Mouse (Mus musculus): ENCODE data around the gene Lrrc75b. TPM values are rescaled to one million over a fixed set of nuclear protein-coding genes. Genes with fewer than 3 reads are reported as not detected.
A peak's percentile ranks its signal among the peaks of the same experiment; 100 is the strongest.

Gene Lrrc75b
- polyA plus RNA-seq, 1 experiment from 2014 or later = 1.0 TPM

GRCm38 (mm10) chr10:75517073-75517757, 42.9 kb downstream of the Lrrc75b start, which contains the start of gene Snrpd3:
Gene Snrpd3 (plus strand): TSS chr10:75517551.
- ATAC-seq (replicated peaks; ENCODE audit: insufficient number of reproducible peaks, low FRiP score, low TSS enrichment) = peak; percentile 97
- H3K4me3 ChIP-seq (ENCODE audit: low read depth, low read length) = peak within 1 kb of the TSS; percentile 93
- peak within 1 kb of the TSS; percentile 89 for H3K27ac ChIP-seq (ENCODE audit: low read depth, low read length)
- 1% methylated on average over 36 of the region's 52 CpGs for WGBS (ENCODE audit: insufficient replicate concordance)
- H3K9me3 ChIP-seq (replicated peaks; ENCODE audit: control insufficient read depth, low read length) = no peaks in the 10 kb centered on the region
- peaks cover 13% of the 10 kb centered on the region for H3K36me3 ChIP-seq (ENCODE audit: control insufficient read depth, insufficient read depth, low read length)
- peak within 1 kb of the TSS; percentile 94 for H3K9ac ChIP-seq (ENCODE audit: low read depth, low read length)
- H3K4me2 ChIP-seq = peak within 1 kb of the TSS; percentile 88
- H3K4me1 ChIP-seq (ENCODE audit: control insufficient read depth, insufficient read depth, low read length) = peaks cover 29% of the 10 kb centered on the region
- no peaks in the 10 kb centered on the region for H3K27me3 ChIP-seq (ENCODE audit: control insufficient read depth, insufficient read depth, low read length)

GRCm38 (mm10) chr10:75516724-75517072, 43.4 kb downstream of the Lrrc75b start:
- ATAC-seq (replicated peaks; ENCODE audit: insufficient number of reproducible peaks, low FRiP score, low TSS enrichment) = no peak
- Histone ChIP-seq H3K4me1 (ENCODE audit: control insufficient read depth, insufficient read depth, low read length) (peaks cover 29% of the 10 kb centered on the region), H3K36me3 (ENCODE audit: control insufficient read depth, insufficient read depth, low read length) (peaks cover 17% of the 10 kb centered on the region), H3K4me3 (ENCODE audit: low read depth, low read length) (peak overlapping the region; percentile 93), H3K9ac (ENCODE audit: low read depth, low read length) (peak overlapping the region; percentile 94), H3K4me2 (peak overlapping the region; percentile 88), H3K27ac (ENCODE audit: low read depth, low read length) (peak overlapping the region; percentile 89), H3K27me3 (ENCODE audit: control insufficient read depth, insufficient read depth, low read length) (no peaks in the 10 kb centered on the region), H3K9me3 (replicated peaks; ENCODE audit: control insufficient read depth, low read length) (no peaks in the 10 kb centered on the region)
- 1% methylated on average over 12 of the region's 12 CpGs for WGBS (ENCODE audit: insufficient replicate concordance)

GRCm38 (mm10) chr10:75516038-75516723, 43.9 kb downstream of the Lrrc75b start:
- Histone ChIP-seq H3K9me3 (replicated peaks; ENCODE audit: control insufficient read depth, low read length) (no peaks in the 10 kb centered on the region), H3K27ac (ENCODE audit: low read depth, low read length) (peak overlapping the region; percentile 89), H3K9ac (ENCODE audit: low read depth, low read length) (peak overlapping the region; percentile 94), H3K36me3 (ENCODE audit: control insufficient read depth, insufficient read depth, low read length) (peaks cover 16% of the 10 kb centered on the region), H3K4me3 (ENCODE audit: low read depth, low read length) (peak overlapping the region; percentile 93), H3K27me3 (ENCODE audit: control insufficient read depth, insufficient read depth, low read length) (no peaks in the 10 kb centered on the region), H3K4me1 (ENCODE audit: control insufficient read depth, insufficient read depth, low read length) (peaks cover 26% of the 10 kb centered on the region), H3K4me2 (peak overlapping the region; percentile 88)
- WGBS (ENCODE audit: insufficient replicate concordance) = 23% methylated on average over 8 of the region's 8 CpGs
- no peak for ATAC-seq (replicated peaks; ENCODE audit: insufficient number of reproducible peaks, low FRiP score, low TSS enrichment)

- H3K4me2 ChIP-seq = peak overlapping the region; percentile 88
- H3K27ac ChIP-seq (ENCODE audit: low read depth, low read length) = peak overlapping the region; percentile 89
- H3K9ac ChIP-seq (ENCODE audit: low read depth, low read length) = no peak overlapping the region
- ATAC-seq (replicated peaks; ENCODE audit: insufficient number of reproducible peaks, low FRiP score, low TSS enrichment) = no peak
- H3K9me3 ChIP-seq (replicated peaks; ENCODE audit: control insufficient read depth, low read length) = no peaks in the 10 kb centered on the region
- 66% methylated on average over 4 of the region's 4 CpGs for WGBS (ENCODE audit: insufficient replicate concordance)
- H3K4me1 ChIP-seq (ENCODE audit: control insufficient read depth, insufficient read depth, low read length) = peaks cover 26% of the 10 kb centered on the region
- peak overlapping the region; percentile 93 for H3K4me3 ChIP-seq (ENCODE audit: low read depth, low read length)
- peaks cover 15% of the 10 kb centered on the region for H3K36me3 ChIP-seq (ENCODE audit: control insufficient read depth, insufficient read depth, low read length)
- no peaks in the 10 kb centered on the region for H3K27me3 ChIP-seq (ENCODE audit: control insufficient read depth, insufficient read depth, low read length)
Measured at GRCm38 (mm10) chr10:75515216-75516037, 44.7 kb downstream of the Lrrc75b start.

GRCm38 (mm10) chr10:75514361-75514760, 45.8 kb downstream of the Lrrc75b start:
- Histone ChIP-seq H3K9me3 (replicated peaks; ENCODE audit: control insufficient read depth, low read length) (no peaks in the 10 kb centered on the region), H3K36me3 (ENCODE audit: control insufficient read depth, insufficient read depth, low read length) (peaks cover 25% of the 10 kb centered on the region), H3K4me2 (peak overlapping the region; percentile 88), H3K9ac (ENCODE audit: low read depth, low read length) (no peak overlapping the region), H3K4me1 (ENCODE audit: control insufficient read depth, insufficient read depth, low read length) (peaks cover 26% of the 10 kb centered on the region), H3K27me3 (ENCODE audit: control insufficient read depth, insufficient read depth, low read length) (no peaks in the 10 kb centered on the region), H3K27ac (ENCODE audit: low read depth, low read length) (no peak overlapping the region), H3K4me3 (ENCODE audit: low read depth, low read length) (no peak overlapping the region; the same call in 1 of the 2 replicates)
- no peak for ATAC-seq (replicated peaks; ENCODE audit: insufficient number of reproducible peaks, low FRiP score, low TSS enrichment)
- WGBS (ENCODE audit: insufficient replicate concordance) = 50% methylated on average over 7 of the region's 7 CpGs

- Histone ChIP-seq H3K27ac (ENCODE audit: low read depth, low read length) (no peak overlapping the region), H3K36me3 (ENCODE audit: control insufficient read depth, insufficient read depth, low read length) (peaks cover 34% of the 10 kb centered on the region), H3K4me3 (ENCODE audit: low read depth, low read length) (no peak overlapping the region), H3K4me2 (peak overlapping the region; percentile 88), H3K4me1 (ENCODE audit: control insufficient read depth, insufficient read depth, low read length) (peaks cover 19% of the 10 kb centered on the region), H3K27me3 (ENCODE audit: control insufficient read depth, insufficient read depth, low read length) (no peaks in the 10 kb centered on the region), H3K9me3 (replicated peaks; ENCODE audit: control insufficient read depth, low read length) (no peaks in the 10 kb centered on the region), H3K9ac (ENCODE audit: low read depth, low read length) (no peak overlapping the region)
- ATAC-seq (replicated peaks; ENCODE audit: insufficient number of reproducible peaks, low FRiP score, low TSS enrichment) = no peak
- WGBS (ENCODE audit: insufficient replicate concordance) = 81% methylated on average over 8 of the region's 8 CpGs
Measured at GRCm38 (mm10) chr10:75513306-75514067, 46.6 kb downstream of the Lrrc75b start.

- Histone ChIP-seq H3K27me3 (ENCODE audit: control insufficient read depth, insufficient read depth, low read length) (no peaks in the 10 kb centered on the region), H3K4me1 (ENCODE audit: control insufficient read depth, insufficient read depth, low read length) (peaks cover 18% of the 10 kb centered on the region), H3K27ac (ENCODE audit: low read depth, low read length) (no peak overlapping the region), H3K9me3 (replicated peaks; ENCODE audit: control insufficient read depth, low read length) (no peaks in the 10 kb centered on the region), H3K36me3 (ENCODE audit: control insufficient read depth, insufficient read depth, low read length) (peaks cover 38% of the 10 kb centered on the region), H3K4me2 (no peak overlapping the region), H3K9ac (ENCODE audit: low read depth, low read length) (no peak overlapping the region), H3K4me3 (ENCODE audit: low read depth, low read length) (no peak overlapping the region)
- ATAC-seq (replicated peaks; ENCODE audit: insufficient number of reproducible peaks, low FRiP score, low TSS enrichment) = no peak
- 82% methylated on average over 7 of the region's 7 CpGs for WGBS (ENCODE audit: insufficient replicate concordance)
Measured at GRCm38 (mm10) chr10:75512796-75513195, 47.3 kb downstream of the Lrrc75b start.

GRCm38 (mm10) chr10:75511897-75512296, 48.2 kb downstream of the Lrrc75b start:
- no peak overlapping the region for H3K4me3 ChIP-seq (ENCODE audit: low read depth, low read length)
- ATAC-seq (replicated peaks; ENCODE audit: insufficient number of reproducible peaks, low FRiP score, low TSS enrichment) = no peak
- no peak overlapping the region for H3K9ac ChIP-seq (ENCODE audit: low read depth, low read length)
- H3K36me3 ChIP-seq (ENCODE audit: control insufficient read depth, insufficient read depth, low read length) = peaks cover 40% of the 10 kb centered on the region
- H3K27ac ChIP-seq (ENCODE audit: low read depth, low read length) = no peak overlapping the region
- no peaks in the 10 kb centered on the region for H3K9me3 ChIP-seq (replicated peaks; ENCODE audit: control insufficient read depth, low read length)
- H3K4me2 ChIP-seq = no peak overlapping the region
- H3K4me1 ChIP-seq (ENCODE audit: control insufficient read depth, insufficient read depth, low read length) = peaks cover 18% of the 10 kb centered on the region
- H3K27me3 ChIP-seq (ENCODE audit: control insufficient read depth, insufficient read depth, low read length) = no peaks in the 10 kb centered on the region
- 93% methylated on average over 7 of the region's 7 CpGs for WGBS (ENCODE audit: insufficient replicate concordance)

Measured in heart, embryonic 11.5 days (tissue).